ENCODE assay signal across 8 mouse cellular contexts in genomic region chr14:11874960-11875889, GRCm38 (mm10).
DNase-seq lines count a peak whose midpoint lies in the region; ATAC-seq and TF ChIP-seq lines count a peak whose summit lies in the region.

No protein-coding gene starts in this region.

- no peaks in the 10 kb centered on the region for H3K36me3 ChIP-seq in heart, embryonic 13.5 days
- no peaks in the 10 kb centered on the region for H3K36me3 ChIP-seq in hindbrain, embryonic 15.5 days
- no peaks in the 10 kb centered on the region for H3K36me3 ChIP-seq in midbrain, embryonic 16.5 days (ENCODE audit: control insufficient read depth, insufficient read depth, low read length)

- TF ChIP-seq CTCF in Patski (IDR thresholded peaks at IDR 0.05), result no peak

- WGBS in heart, embryonic 13.5 days, result 76% methylated on average over 11 of the region's 11 CpGs
- 47% methylated on average over 11 of the region's 11 CpGs for WGBS in hindbrain, embryonic 15.5 days
- WGBS in midbrain, embryonic 16.5 days, result 66% methylated on average over 11 of the region's 11 CpGs

- no peaks in the 10 kb centered on the region for H3K9me3 ChIP-seq in heart, embryonic 13.5 days
- no peaks in the 10 kb centered on the region for H3K9me3 ChIP-seq in hindbrain, embryonic 15.5 days
- H3K9me3 ChIP-seq in midbrain, embryonic 16.5 days (replicated peaks; ENCODE audit: control insufficient read depth, low read length, poor library complexity, severe bottlenecking), result no peaks in the 10 kb centered on the region

- H3K9ac ChIP-seq in heart, embryonic 13.5 days, result no peak overlapping the region
- H3K9ac ChIP-seq in hindbrain, embryonic 15.5 days, result no peak overlapping the region
- no peak overlapping the region for H3K9ac ChIP-seq in midbrain, embryonic 16.5 days (ENCODE audit: low read depth, low read length)

- CTCF ChIA-PET in Patski (lab: Charles Lee), result interaction anchor here (1.0 to 1.8 kb wide), 3 partner anchors 10 to 29 kb away, joined by 3 to 5 read pairs (median 3); no protein-coding TSS in a partner anchor

- POLR2A ChIA-PET in Patski (lab: Charles Lee), result interaction anchor here (0.9 to 1.4 kb wide), 2 partner anchors 17 to 54 kb away, joined by 3 to 5 read pairs; no protein-coding TSS in a partner anchor

- H3K4me3 ChIP-seq in heart, embryonic 13.5 days, result no peak overlapping the region
- no peak overlapping the region for H3K4me3 ChIP-seq in hindbrain, embryonic 15.5 days
- no peak overlapping the region for H3K4me3 ChIP-seq in midbrain, embryonic 16.5 days (ENCODE audit: low read depth, low read length)

- peak overlapping the region; percentile 56; the same call in 1 of the 2 replicates for H3K27ac ChIP-seq in heart, embryonic 13.5 days (replicated peaks)
- peak overlapping the region; percentile 61 for H3K27ac ChIP-seq in hindbrain, embryonic 15.5 days (replicated peaks)
- H3K27ac ChIP-seq in midbrain, embryonic 16.5 days (ENCODE audit: low read length), result no peak overlapping the region

- H3K4me2 ChIP-seq in heart, embryonic 13.5 days, result no peak overlapping the region
- H3K4me2 ChIP-seq in hindbrain, embryonic 15.5 days, result no peak overlapping the region
- H3K4me2 ChIP-seq in midbrain, embryonic 16.5 days (ENCODE audit: low read length), result no peak overlapping the region

- H3K27me3 ChIP-seq in heart, embryonic 13.5 days (replicated peaks), result no peaks in the 10 kb centered on the region
- H3K27me3 ChIP-seq in Patski, result no peaks in the 10 kb centered on the region
- H3K27me3 ChIP-seq in hindbrain, embryonic 15.5 days, result no peaks in the 10 kb centered on the region
- no peaks in the 10 kb centered on the region for H3K27me3 ChIP-seq in midbrain, embryonic 16.5 days (ENCODE audit: control insufficient read depth, insufficient read depth, low read depth, low read length)

- ATAC-seq in heart, embryonic 13.5 days (ENCODE audit: extremely low read depth, insufficient number of reproducible peaks, low FRiP score, low TSS enrichment), result no peak
- no peak for ATAC-seq in Patski
- peak; percentile 81 for ATAC-seq in hindbrain, embryonic 15.5 days (ENCODE audit: low FRiP score, low read depth)
- ATAC-seq in midbrain, embryonic 16.5 days, result peak; percentile 79

- in situ Hi-C loops in Patski (cut with MboI; ENCODE audit: low pct_unique_long_range_greater_than_20kb), result no loop called here

- H3K4me1 ChIP-seq in heart, embryonic 13.5 days, result peaks cover 61% of the 10 kb centered on the region
- H3K4me1 ChIP-seq in hindbrain, embryonic 15.5 days (replicated peaks), result peaks cover 49% of the 10 kb centered on the region
- H3K4me1 ChIP-seq in midbrain, embryonic 16.5 days (ENCODE audit: control insufficient read depth, insufficient read depth, low read length), result peaks cover 3% of the 10 kb centered on the region

- no peak for DNase-seq in heart, adult 9 months (ENCODE audit: low spot score in 2 of 2)
- peak; percentile 38 for DNase-seq in Patski (ENCODE audit: low read depth, low spot score)
- no peak for DNase-seq in adrenal gland, postnatal 36 days
- DNase-seq in adrenal gland, adult (ENCODE audit: inconsistent age in 2 of 2, low spot score in 1 of 2), result no peak
- DNase-seq in kidney, adult 18-20 months, result no peak

Comparison
In these comparisons a context has a peak if more than half of its experiments do, and no peak if none do; other contexts are left out.
1. ATAC-seq: peak in hindbrain, embryonic 15.5 days (single experiment) and midbrain, embryonic 16.5 days (single experiment); none in heart, embryonic 13.5 days (single experiment) and Patski (single experiment).